Mouse (Mus musculus) layer of hippocampus, adult 9-10 months (tissue): ENCODE results near the gene Kazn.

Experiments used
- DNase-seq: peaks from one replicate; pipeline ENCODE4 v3.0.0; 2022; ENCODE audit warnings: low spot score

Gene Kazn

DNA sequence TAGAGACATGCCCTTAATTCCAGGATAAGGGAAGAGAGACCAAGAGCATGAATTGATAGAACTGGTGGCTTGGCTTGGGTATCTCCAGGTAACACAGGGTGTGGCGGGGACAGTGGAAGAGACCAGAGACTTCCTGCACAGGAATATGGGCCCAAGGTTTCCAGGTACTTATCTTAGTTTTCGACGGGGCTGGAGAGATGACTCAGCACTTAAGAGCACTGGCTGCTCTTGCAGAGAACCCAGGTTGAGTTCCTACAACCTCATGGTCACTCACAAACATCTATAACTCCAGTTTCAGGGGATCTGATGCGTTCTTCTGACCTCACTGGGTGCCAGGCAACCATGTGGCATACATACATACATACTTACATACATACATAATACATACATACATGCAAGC is 3.0 kb upstream of the Kazn start:
- DNase-seq: no peak

DNA sequence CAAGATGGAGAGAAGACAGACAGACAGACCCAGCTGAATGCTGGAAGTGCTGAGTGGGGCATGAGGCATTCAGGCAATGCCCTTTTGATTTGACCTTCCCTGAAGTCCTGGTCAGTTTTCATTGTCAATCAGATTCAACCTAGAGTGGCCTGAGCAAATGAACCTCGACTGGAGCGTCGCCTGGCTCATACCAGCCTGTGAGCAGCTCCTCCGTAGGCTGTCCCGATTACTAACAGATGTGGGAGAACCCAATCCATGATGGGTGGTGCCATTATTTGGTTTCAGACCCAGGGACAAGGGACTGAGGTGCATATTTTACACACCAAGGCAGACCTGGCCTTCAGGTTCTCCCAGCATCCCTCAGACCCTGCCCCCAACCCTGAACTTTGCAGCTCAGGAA is 1.7 kb upstream of the Kazn start:
- DNase-seq: no peak

DNA sequence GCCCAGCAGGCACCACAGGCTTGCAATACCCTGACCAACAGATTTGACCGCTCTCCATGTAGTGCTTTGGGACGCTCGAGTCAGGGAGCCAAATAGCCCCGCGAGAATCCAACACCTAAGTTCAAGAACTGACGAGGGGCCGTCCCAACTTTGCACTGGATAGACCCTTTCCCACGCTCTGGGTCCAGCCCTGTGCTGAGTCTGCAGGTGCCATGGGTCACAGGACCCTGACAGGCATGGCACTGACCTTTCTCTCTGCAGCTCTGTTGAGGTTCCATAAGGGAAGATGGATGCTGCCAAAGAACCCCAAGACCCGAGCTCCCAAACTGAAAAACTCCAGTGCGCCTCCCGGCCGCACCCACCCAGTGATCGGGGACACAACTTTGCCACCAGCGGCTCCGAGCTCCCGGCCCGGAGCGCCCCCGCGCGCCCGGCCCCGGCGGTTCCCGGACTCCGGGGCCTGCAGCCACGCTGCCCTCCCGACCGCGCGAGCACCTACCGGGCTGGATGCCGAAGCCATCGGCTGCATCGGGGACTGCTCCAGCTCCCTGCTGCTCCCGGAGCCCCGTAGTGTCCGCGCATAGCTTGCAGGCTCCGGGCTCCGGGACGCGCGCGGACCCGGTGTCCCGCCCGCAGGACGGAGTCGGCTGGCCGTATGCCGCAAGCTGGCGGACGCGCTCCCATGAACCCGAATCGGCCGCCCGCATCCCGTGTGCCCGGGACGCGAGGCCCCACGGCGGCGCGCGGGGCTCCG is 538 bp downstream of the Kazn start:
- DNase-seq: no peak

DNA sequence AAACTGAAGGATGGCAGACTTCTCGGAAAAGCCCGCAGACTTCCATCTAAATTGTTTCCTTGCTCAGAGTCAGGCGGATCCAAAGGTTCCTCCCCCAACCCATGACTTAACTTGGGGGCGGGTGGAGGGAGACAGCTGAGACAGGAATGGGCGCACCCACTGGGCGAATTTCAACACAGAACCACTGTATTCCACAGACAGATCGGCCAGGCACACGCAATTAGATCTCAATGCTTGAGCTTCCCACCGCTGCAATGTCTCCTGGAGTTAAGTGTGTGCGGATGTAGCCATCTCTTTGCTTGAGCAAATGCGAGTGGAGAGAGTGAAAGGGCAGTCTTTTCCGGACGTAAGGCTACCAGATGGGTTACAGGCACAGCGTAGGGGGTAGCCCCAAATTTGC is 1.2 kb downstream of the Kazn start:
- no peak for DNase-seq

DNA sequence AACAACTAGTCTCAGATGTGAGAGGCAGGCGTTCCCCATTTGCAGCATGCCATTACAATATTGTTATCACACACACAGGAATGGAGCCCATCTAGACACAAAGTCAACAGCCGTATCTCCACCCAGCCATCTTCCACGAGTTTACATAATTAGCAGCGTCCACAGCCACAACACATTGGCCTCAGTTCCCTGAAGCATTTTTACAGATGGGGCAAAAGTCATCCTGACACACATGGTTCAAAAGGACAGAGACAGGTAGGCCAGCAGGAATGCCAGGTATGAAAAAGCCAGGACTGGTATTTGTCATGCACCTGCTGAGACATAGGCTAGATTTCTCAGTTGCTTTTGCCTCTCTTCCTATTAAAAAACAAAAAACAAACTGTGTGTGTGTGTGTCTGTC is 2.5 kb downstream of the Kazn start:
- no peak for DNase-seq

DNA sequence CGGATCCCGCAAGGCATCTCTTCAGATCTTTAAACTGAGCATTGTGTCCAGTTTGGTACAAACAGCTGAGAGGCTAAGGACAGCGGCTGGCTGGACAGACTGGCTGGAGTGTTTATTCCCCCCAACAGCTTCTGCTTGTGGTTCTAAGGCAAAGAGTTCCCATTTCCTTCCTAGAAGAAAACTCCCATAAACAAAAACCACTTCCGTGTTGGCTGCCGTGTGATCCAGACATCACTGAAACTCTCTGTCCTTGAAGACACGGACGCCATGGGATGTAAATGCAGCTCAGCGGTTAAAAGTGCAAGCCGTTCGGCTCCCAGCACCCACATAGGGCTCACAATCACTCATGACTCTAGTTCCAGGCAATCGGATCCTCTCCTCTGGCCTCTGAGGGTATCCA is 3.8 kb downstream of the Kazn start:
- no peak for DNase-seq

DNA sequence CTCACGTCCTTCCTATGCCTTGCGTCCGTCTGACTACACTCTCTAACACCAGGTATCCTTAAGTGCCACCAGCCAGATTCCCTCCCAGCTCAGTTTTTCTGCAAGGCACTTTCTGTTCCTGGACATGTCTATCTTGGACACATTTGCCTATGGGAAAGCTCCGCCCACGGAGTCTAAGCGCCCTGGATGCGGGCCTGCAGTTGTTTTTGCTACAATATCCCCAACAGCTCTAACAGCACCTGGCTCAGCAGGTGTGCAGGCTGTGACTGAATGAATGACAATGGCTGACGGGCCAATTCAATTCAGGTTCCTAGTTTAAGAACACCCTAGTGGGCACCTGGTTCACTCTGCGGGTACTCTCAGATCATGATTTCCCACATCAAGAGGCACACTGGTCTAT is 4.4 kb downstream of the Kazn start:
- DNase-seq: no peak

DNA sequence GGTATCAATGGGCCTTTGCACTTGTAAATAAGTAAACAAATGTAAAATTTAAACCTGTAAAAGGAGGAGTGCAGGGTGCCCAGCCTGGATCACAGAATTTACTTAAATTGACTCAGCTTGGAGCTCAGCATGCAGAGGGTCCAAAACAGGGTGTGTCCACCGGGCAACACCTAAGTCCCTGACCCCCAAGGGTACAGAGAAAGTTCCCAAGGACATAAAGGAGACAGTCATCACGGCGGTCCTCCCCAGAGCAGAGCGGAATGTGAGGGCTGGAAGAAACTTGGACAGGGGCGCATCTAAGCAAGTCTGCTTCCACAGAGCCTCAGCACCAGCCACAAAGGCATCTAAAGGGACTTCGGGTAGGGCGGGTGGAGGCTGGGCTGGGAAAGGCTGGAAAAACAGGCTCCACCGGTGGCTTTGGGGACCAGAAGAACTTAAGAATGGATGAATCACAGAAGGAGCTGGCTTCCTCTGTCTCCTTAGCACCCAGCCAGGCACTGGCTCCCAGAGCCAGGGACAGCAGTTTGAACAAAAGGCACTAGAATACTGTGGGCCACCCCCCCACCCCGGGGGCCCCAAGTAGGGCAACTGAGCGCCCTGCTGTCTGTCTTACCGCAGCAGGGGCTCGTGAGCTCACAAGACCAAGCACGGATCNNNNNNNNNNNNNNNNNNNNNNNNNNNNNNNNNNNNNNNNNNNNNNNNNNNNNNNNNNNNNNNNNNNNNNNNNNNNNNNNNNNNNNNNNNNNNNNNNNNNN is 10.2 kb downstream of the Kazn start:
- DNase-seq: no peak

DNA sequence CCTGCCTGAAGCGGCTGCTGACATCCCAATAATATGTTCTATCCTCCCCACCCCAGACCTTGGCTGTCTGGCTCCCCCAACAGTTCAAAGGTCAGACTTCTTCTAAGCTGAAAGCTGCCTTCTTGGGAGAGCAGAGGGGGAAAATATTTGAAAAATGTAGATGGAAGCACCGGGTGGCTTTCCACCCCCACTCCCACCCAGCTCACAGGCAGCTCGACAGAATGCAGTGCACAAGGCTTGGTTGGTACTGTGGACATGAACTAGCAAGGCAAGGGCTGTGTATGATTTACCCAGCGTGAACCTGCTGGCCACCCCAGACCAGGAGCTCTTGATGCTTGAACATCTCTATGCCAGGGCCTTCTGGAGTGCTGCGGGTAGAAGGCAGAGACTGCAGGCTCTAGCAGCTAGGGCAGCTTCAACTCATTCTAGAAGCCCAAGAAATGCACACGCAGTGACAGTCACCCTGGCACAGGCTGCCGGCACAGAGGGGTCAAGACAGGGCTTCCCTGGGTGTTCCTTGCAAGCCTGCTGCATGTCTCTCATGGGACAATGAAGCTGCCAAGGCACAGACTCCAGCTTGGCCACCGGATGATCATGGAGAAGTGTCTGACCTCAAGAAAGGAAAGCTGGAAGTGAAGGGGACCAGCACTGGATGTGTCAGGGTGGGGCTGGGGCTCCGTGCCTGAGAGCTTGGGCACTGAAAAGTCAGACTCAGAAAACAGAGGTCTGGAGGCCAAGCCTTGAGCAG is 15.1 kb downstream of the Kazn start:
- DNase-seq: no peak

DNA sequence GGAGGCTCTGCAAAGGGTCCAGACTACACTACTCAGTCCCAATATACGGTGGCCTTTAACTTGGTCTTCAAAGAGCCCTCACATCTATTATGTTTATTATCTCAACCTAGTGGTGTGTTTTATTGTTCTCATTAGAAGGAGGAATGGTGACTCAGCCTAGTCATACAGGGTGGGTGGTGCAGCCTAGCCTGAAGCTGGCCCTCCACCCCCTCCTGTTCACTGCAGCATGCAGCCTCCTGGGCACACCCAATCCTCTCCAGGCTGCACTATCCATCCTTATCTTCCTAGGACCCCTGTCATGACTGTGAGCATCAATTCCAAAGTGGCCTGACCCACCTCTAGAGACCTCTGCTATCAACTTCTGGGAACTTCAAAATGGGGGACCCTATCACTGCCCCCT is 16.8 kb downstream of the Kazn start:
- no peak for DNase-seq

DNA sequence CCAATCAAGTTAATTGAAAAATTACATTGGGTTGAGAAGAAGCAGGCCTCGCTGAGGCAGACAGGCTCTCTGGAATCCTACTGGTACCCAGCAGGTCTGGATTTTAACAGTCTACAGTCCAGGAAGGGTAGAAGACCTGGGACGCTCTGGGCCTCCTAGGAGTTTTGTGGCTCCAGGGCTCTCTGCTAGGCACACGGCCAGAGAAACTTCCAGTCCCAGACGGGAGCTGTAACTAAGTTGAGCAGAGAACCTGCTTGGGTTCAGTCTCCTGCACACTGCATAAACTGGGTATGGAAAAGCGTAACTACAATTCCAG is 17.5 kb downstream of the Kazn start:
- no peak for DNase-seq

DNA sequence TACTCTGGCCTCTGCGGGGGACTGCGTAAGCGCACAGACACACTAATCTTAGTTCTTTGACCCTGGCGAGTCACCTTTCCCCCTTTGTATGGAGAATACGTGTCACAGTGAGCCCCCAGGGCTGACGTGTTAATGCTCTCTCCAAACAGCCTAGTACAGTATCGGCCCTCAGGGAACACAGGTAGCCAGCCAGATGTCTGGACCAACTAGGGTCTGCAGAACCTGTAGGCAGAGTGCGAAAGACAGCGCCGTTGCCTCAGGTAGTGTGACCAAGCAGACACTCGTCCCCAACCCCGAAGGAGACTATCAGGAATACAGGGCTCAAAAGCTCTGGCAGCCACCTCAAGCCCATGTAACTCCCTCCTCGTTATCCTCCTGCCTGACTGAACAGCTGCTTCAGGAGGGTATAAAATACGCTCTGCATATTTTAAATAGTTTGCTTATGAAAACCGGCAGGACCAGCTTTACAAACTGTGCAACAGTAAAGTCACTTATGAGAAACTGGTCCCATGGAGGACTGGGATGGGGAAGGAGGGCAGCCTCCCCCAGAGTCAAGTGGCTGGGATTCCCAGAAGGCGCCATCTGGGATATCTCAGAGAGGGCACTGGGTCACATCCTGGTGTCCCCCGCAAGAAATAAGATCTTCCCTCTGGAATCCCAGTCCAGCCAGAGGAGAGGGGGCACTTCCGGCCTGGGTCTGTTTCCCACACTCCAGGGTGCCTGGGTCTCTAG is 18.0 kb downstream of the Kazn start:
- DNase-seq: no peak

DNA sequence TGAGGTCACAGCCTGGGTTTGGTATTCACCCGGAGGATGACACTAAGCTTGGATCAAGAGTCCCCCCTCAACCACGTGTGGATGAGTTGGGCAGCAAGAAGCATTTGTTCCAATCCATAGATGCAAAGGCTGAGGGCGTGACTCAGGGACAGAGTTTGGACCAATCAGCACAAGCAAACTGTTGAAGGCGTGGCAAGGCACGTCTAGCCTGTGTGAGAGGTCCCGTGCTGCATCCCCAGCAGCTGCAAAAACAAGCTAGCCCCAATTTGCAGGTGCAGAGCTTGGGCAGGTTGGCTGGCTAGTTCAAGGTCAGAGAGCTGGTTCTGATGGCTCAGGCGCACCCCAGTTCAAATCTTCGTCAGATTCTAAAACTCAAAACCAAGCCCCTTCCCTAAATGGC is 20.2 kb downstream of the Kazn start:
- DNase-seq: no peak

DNA sequence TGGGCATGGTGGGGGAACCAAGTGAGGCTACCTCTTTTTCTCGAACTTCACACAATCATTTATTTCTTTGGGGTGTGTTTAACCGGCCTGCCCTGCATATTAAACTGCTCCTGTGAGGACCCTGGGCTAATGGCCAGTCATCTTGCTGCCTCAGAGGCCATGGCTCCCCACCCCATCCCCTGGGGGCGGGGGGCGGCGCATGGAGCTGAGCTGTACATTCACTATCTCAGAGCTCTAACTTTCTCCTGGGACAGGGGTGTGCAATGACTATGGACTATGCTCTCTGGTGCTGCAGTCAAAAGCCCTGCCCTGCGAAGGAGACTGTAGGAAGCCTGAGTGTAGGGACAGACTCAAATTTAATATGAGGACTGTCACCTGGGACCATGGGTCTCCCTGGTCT is 22.2 kb downstream of the Kazn start:
- no peak for DNase-seq

DNA sequence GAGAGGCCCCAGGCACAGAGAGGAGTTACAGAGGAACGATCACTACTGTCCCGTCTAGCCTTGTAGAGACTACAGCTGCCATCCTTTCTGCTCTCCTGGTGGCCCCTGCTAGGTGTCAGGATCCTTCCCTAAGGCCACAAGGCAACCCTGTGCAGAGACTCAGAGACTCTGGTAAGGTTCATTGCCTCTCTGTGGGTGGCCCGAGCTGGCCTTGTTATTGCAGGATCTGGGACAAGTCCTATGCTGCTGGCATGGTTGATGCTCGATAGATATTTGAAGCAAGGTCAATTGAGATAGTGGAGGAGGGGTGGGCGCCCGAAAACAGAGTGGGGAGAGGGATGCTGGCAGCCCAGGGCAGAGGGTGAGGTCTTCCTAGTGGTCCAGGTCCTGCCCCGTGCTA is 23.4 kb downstream of the Kazn start:
- no peak for DNase-seq

DNA sequence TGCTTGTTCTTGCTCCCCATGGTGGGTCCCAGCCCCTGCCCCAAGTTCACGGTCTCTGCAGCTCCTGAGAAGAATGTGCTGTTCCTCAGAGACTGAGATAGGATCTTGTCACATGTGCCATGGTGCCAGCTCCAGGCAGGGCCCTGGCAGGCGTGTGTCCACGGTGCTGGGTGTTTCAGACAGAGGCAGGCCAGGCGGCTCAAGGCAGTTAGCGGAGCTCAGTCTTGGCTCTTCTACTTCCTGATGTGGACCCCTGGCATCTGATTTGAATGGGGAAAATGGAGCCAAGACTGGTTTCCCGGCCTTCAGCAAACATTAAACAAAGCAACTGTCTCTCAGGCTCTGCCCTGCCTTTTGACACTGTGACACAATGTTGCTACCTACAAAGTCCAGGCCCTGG is 24.7 kb downstream of the Kazn start:
- no peak for DNase-seq

DNA sequence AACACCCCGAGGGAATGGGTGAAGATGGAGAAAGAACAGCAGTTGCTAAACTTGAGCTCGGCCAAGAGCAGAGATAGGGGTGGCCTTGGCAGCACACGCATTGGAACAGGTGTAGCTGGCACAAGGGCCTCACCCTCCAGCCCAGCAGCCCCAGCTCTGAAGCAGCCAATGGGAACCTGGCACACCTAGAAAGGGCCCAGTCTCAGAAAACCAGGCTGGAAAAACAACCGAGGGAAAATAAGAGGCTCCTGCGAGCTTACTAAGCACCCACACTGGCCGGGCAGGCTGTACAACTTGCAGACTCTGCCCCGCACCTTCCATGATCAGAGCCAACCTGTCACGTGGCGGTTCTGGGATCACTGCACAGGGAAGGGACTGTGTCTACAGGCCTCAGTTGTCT is 26.8 kb downstream of the Kazn start:
- no peak for DNase-seq

DNA sequence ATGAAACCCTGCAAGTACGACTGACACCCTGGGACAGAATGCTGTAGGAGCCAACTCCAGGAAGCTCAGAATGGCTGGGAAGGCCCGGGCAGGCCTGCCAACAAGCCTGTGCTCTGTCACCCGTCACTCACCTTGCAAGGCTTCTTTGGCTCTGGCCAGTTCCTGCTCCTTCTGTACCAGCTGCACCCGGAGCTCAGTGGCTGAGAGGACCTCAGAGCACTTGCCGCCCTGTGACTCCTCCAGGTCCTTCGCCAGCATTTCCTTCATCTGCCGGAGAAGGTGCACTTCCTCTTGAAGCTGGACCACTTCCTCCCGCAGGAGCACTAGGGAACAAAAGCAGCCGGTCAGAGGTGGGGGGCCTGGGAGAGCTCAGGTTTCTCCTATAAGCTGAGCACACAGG is 29.3 kb downstream of the Kazn start:
- DNase-seq: no peak

DNA sequence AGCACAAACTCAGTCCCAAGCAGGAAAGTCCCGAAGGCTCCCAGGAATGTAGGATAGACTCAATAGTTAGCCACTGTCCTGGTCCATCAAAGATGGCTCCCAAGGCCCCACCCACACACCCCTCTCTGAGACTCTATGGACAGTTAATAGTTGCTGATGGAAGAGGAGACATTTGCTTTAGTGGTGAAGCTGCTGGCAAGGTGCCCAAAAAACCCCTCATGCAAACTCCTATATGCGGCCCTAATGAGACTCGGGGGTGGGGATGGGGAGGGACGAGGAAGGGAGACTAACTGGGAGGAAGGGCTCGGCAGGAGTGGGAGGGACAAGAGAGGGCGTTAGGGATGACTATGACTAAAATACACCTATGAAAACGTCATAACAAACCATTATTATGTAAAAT is 29.7 kb downstream of the Kazn start:
- no peak for DNase-seq

DNA sequence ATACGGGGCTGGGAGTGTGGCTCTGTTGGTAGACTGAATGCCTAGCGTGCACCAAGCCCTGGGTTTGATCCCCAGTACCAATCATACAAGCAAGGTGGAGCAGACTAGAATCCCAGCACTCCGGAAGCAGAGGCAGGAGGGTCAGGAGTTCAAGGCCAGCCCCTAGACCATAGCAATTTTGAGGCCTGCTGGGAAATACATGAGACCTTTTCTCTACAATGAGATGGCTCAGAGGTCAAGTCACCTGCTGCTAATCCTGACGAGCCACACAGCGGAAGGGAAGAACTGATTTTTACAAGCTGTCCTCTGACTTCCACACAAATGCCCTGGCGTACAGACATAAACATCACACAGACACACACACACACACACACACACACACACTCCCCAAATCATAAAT is 33.5 kb downstream of the Kazn start:
- DNase-seq: no peak

DNA sequence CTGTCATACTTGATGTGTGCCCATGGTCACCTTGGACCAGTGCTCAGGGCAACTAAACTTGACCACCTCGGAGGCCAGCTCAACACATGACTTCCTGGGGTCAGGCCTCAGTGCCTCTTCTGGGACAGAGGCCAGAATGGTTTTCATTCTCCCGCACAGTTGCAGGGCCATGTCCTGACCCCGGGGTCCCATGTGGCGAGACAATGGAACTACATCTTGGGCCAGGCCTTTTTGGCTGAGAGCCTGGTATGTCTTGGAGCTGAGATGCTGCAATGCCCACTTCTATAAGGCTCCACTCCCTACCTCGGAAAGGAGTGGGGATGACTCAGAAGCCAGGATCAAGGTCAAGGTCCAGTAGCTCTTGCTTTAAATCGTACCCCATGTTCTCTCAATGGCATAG is 42.6 kb downstream of the Kazn start:
- DNase-seq: no peak

DNA sequence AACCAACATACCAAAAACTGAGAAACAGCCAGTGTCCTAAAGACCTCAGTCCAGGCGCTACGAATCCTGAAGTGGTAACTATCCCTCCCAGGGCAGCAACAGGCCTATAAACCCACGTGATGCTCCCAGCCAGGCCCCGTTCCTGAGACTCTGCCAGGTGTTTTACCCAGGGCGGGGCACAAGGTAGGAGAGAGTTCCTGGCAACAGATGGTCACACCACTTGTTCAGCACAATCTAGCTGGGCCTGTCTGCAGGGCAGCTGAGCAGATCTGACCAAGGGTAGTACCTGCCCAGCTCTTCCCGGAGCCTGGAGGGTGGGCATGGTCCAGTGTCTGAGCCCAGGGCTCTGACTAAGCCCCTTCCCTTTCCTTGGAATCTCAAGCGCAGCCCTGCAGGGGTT is 45.4 kb downstream of the Kazn start:
- DNase-seq: no peak

DNA sequence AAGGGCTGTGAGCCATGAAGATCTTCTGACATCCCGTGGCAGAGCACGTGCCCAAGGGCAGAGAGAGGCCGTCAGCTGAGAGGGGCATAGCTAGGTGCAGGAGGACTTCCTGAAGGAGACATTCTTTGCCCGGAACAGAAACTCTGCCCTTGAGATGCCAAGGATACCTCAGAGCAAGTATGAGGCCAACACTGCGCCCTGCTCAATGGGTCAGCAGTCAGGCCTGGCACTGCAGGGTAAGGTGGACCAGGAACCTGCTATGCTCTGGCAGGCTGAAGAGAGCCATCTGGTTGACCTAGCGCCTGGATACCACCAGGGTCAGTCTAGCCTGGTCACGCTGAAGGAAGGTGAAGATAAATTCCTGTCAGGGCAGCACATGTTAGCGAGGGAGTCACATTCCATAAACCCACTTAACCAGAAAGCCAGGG is 46.0 kb downstream of the Kazn start:
- no peak for DNase-seq
